Mouse (Mus musculus) lung, postnatal 0 days (tissue): ENCODE results near the gene Sobp. TPM values are rescaled to one million over a fixed set of nuclear protein-coding genes. Genes with fewer than 3 reads are reported as not detected.
A peak's percentile ranks its signal among the peaks of the same experiment; 100 is the strongest.

Source experiments
- ATAC-seq: fragments of 200-750 bp; cut with Nextera tagmentation; 2 replicates; pipeline ENCODE4 v1.8.0; 2017; ENCODE audit warnings: moderate library complexity
- DNase-seq: peaks from one replicate; pipeline ENCODE4 v3.0.0-alpha.2; 2016; ENCODE audit warnings: low spot score
- H3K27ac ChIP-seq: fragments of 300-500 bp; sonication (generic); 2 replicates; pipeline ENCODE4 v1.5.1; 2014; ENCODE audit warnings: antibody characterized with exemption, mild to moderate bottlenecking, low read length, mixed read lengths
- H3K27me3 ChIP-seq: fragments of 300-500 bp; sonication (generic); replicated peaks from 2 replicates; pipeline ENCODE4 v1.6.1; 2014; ENCODE audit warnings: low read length, mixed read lengths; ENCODE audit not compliant: insufficient read depth
- H3K36me3 ChIP-seq: fragments of 300-500 bp; sonication (generic); 2 replicates; pipeline ENCODE4 v1.6.1; 2014; ENCODE audit warnings: low read length, mixed read lengths; ENCODE audit not compliant: insufficient read depth
- H3K4me1 ChIP-seq: fragments of 300-500 bp; sonication (generic); 2 replicates; pipeline ENCODE4 v1.6.1; 2014; ENCODE audit warnings: antibody characterized with exemption, low read depth, low read length, mixed read lengths; ENCODE audit not compliant: insufficient read depth
- H3K4me2 ChIP-seq: fragments of 300-500 bp; sonication (generic); replicated peaks from 2 replicates; pipeline ENCODE4 v1.6.1; 2014; ENCODE audit warnings: low read depth, mild to moderate bottlenecking, low read length, moderate library complexity, mixed read lengths
- H3K4me3 ChIP-seq: fragments of 300-500 bp; sonication (generic); 2 replicates; pipeline ENCODE4 v1.5.1; 2014; ENCODE audit warnings: low read depth, low read length
- H3K9ac ChIP-seq: fragments of 300-500 bp; sonication (generic); replicated peaks from 2 replicates; pipeline ENCODE4 v1.6.1; 2014; ENCODE audit warnings: low read depth, mild to moderate bottlenecking
- H3K9me3 ChIP-seq: fragments of 300-500 bp; sonication (generic); 2 replicates; pipeline ENCODE4 v1.6.1; 2016; ENCODE audit warnings: low read length, mixed read lengths
- CTCF ChIP-seq: IDR thresholded peaks from 2 replicates; pipeline ENCODE4 v1.5.1; 2016; ENCODE audit warnings: antibody characterized with exemption, mild to moderate bottlenecking
- EP300 ChIP-seq: IDR thresholded peaks from 2 replicates; pipeline ENCODE4 v1.6.1; 2016; ENCODE audit warnings: antibody characterized with exemption, mild to moderate bottlenecking, control low read depth
- WGBS: fragments of 180-500 bp; shearing (Covaris S2); extraction: QIAGEN DNeasy Blood & Tissue Kit; methylation state at CpG from one replicate; pipeline ENCODE4 v1.1.7; 2014; 5-methylcytosine and 5-hydroxymethylcytosine counted together
- polyA plus RNA-seq: library from polyadenylated mRNA; unstranded; fragments of >200 nt; fragmentation: Nextera tagmentation; extraction: Ambion mirVana; gene quantifications from 2 replicates; pipeline ENCODE4 v1.2.1, GENCODE M21; 2015

Sobp gene
- polyA plus RNA-seq, 1 experiment from 2014 or later = 0.27 TPM

DNA sequence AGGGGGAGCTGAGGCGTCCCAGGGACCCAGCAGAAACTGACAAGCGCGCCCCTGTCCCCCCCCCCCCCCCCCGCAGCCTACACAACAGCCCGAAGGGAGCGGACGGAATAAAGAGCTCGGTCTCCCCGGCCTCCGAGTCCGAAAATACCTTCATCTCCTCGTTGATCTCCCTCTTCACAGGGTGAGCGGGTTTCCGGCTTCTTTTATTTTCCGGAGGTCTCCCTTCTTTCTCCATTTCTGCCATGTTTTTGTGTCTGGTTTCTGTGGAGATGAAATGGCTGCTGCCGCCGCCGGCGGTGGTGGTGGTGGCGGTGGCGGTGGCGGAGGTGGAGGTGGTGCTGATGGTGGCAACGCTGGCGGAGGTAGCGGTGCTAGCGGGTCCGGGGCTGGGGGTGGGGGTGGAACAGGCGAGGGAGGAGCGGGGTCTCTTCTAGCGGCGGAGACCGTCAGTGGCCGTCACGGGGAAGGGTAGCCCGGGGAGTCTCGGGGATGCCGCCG lies 453 bp downstream of the Sobp start:
- no peak overlapping the region for H3K9ac ChIP-seq
- no peak for DNase-seq
- 3% methylated on average over 28 of the region's 38 CpGs for WGBS
- ATAC-seq = peak; percentile 23; the same call in 1 of the 2 replicates
- H3K4me1 ChIP-seq = no peaks in the 10 kb centered on the region
- no peak overlapping the region for H3K27ac ChIP-seq
- no peaks in the 10 kb centered on the region for H3K36me3 ChIP-seq
- H3K9me3 ChIP-seq = no peaks in the 10 kb centered on the region
- peak overlapping the region; percentile 96 for H3K4me2 ChIP-seq
- peak overlapping the region; percentile 62 for H3K4me3 ChIP-seq
- TF ChIP-seq CTCF = no peak
- TF ChIP-seq EP300 = no peak
- peaks cover 50% of the 10 kb centered on the region for H3K27me3 ChIP-seq

DNA sequence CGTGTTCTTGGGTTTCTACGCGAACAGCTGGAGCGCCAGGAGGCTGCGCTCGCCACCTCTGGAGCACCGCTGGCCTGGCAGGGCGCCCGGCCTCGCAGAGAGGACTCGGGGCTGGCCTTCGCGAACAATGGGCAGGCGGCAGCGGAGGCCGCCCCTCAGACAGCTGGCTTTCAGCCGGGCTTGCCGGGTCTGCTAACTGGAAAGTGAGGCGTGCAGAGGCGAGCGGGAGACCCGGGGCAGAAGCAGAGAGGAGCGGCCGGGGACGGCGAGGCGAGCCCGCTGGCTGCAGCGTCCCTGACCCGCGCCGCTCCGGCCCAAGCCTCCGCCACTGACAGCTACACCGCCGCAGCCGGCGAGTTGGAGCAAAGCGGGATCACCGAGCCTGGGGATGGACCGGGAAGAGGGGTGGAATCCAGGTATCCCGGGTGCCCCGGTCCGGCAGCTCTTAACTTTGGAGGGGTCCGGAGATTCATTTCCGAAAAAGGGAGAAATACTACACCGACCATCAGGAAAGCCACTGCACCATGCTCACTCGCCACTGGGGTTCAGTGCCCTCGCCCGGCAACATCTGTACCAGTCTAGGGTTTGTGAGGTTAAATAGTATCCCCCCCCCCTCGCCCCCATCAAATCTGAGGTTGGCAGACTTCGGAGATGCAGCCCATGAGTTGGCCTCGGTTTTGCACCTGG lies 1.0 kb downstream of the Sobp start:
- Histone ChIP-seq H3K4me1 (no peaks in the 10 kb centered on the region), H3K4me3 (peak overlapping the region; percentile 62), H3K27ac (no peak overlapping the region), H3K27me3 (peaks cover 50% of the 10 kb centered on the region), H3K4me2 (peak overlapping the region; percentile 96), H3K9me3 (no peaks in the 10 kb centered on the region), H3K36me3 (no peaks in the 10 kb centered on the region), H3K9ac (no peak overlapping the region)
- ATAC-seq = peak; percentile 56
- WGBS = 2% methylated on average over 50 of the region's 53 CpGs
- DNase-seq = peak; percentile 57
- TF ChIP-seq EP300 (no peak), CTCF (0 out of 2 replicates have a peak, but pooled peaks have one; percentile 16)

DNA sequence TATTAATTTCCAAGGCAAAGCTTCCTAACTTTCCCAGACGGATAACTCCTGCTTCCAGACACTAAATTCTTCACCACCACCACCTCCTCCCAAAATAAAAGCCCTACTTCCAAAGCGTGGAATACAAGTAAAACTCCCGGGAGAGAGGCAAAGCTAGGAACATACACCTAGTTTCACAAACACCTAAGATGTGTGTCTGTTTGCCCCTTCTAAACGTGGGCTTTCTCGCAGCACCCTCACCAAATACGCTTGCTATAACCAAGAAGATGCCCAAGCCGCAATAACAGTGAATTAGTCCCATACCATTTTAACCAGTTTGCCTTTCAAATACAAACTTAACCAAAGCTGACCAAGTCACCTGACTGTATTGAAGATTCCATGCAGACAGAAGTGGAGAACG lies 1.8 kb downstream of the Sobp start:
- DNase-seq = no peak
- no peaks in the 10 kb centered on the region for H3K9me3 ChIP-seq
- H3K4me1 ChIP-seq = no peaks in the 10 kb centered on the region
- H3K4me3 ChIP-seq = peak overlapping the region; percentile 62; the same call in 1 of the 2 replicates
- H3K4me2 ChIP-seq = peak overlapping the region; percentile 96
- H3K36me3 ChIP-seq = no peaks in the 10 kb centered on the region
- H3K27ac ChIP-seq = no peak overlapping the region
- 12% methylated on average over 8 of the region's 8 CpGs for WGBS
- H3K9ac ChIP-seq = no peak overlapping the region
- no peak for TF ChIP-seq EP300
- TF ChIP-seq CTCF = no peak
- ATAC-seq = no peak
- H3K27me3 ChIP-seq = peaks cover 46% of the 10 kb centered on the region

DNA sequence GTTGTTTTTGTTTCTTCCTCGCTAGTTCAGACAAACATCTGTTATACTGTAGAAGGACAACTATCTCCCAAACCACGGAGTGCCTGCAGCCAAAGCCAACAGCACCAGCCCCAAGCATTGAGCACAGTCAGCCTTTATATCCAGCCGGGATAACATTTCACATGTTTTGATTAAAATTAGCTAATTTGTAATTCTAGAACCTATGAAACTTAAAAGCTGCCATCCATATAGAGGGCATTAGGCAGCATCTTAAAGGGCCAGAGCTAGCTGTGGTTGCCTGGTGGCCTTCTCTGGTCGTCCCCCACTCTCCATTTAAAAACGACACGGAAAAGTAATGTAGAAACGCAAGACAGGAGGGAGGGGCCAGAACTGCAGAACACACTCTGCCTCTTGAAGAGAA lies 2.3 kb downstream of the Sobp start:
- Histone ChIP-seq H3K27me3 (peaks cover 46% of the 10 kb centered on the region), H3K27ac (no peak overlapping the region), H3K4me2 (no peak overlapping the region), H3K9ac (no peak overlapping the region), H3K36me3 (no peaks in the 10 kb centered on the region), H3K4me3 (no peak overlapping the region), H3K9me3 (no peaks in the 10 kb centered on the region), H3K4me1 (no peaks in the 10 kb centered on the region)
- DNase-seq = no peak
- WGBS = 12% methylated on average over 7 of the region's 7 CpGs
- no peak for TF ChIP-seq EP300
- no peak for TF ChIP-seq CTCF
- no peak for ATAC-seq

DNA sequence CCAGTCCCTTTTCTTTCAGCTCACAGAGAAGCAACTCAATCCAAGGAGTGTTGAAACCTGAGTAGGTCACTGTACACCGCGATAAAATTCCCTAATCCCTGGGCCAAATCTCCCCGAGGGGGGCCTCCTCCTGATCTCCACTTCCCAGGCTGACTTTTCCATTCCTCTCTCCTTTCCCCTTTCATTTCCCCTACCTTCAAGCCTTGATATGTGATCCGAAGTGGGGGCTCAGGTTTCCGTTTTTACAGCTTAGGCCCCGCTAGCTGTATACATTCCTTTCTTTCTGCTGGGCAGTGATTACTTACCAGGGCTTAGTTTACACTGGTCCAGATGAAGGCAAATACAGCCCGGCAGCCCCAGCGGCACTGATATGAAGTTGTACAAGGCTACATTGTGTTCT lies 3.2 kb downstream of the Sobp start:
- Histone ChIP-seq H3K4me2 (no peak overlapping the region), H3K9ac (no peak overlapping the region), H3K4me3 (no peak overlapping the region), H3K36me3 (no peaks in the 10 kb centered on the region), H3K27me3 (peaks cover 45% of the 10 kb centered on the region), H3K9me3 (no peaks in the 10 kb centered on the region), H3K4me1 (no peaks in the 10 kb centered on the region), H3K27ac (no peak overlapping the region)
- ATAC-seq = no peak
- no peak for TF ChIP-seq CTCF
- no peak for TF ChIP-seq EP300
- DNase-seq = no peak
- WGBS = 10% methylated on average over 8 of the region's 8 CpGs

DNA sequence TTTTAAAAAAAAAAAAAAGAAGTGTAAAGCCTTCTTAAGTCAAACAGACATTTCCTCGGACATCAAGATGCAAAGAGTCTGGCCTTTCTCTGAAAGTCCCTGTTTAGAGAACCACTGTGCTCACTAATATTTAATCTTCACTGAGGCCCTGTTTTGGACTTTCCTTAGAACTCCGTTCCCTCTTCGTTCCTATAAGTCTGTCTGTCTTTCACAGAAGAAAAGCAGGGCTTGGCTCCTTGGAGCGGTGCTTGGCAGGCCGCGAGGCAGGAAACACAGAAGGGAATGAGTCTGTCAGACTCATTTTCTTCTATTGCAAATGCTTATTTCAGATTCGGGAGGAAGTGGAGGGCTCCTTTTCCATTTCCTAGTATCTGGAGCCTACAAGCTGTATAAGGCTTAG lies 5.5 kb downstream of the Sobp start:
- TF ChIP-seq CTCF = no peak
- no peak for TF ChIP-seq EP300
- Histone ChIP-seq H3K9ac (no peak overlapping the region), H3K4me3 (no peak overlapping the region), H3K27me3 (peaks cover 22% of the 10 kb centered on the region), H3K9me3 (no peaks in the 10 kb centered on the region), H3K27ac (no peak overlapping the region), H3K4me2 (no peak overlapping the region), H3K36me3 (no peaks in the 10 kb centered on the region), H3K4me1 (no peaks in the 10 kb centered on the region)
- 78% methylated on average over 7 of the region's 7 CpGs for WGBS
- DNase-seq (no peak), ATAC-seq (no peak)
